Mouse (Mus musculus): Measurements from ENCODE around the gene Lrrc10b. TPM values are rescaled to one million over a fixed set of nuclear protein-coding genes. Genes with fewer than 3 reads are reported as not detected.
A peak's percentile ranks its signal among the peaks of the same experiment; 100 is the strongest.

Gene Lrrc10b
- total and polyA plus RNA-seq, 2 experiments from 2014 or later: 2.3 to 6.2 TPM

GRCm38 (mm10) chr19:10454718-10455436 is 2.4 kb downstream of the Lrrc10b start:
- no peaks in the 10 kb centered on the region for H3K36me3 ChIP-seq (ENCODE audit: insufficient read depth, low read length)
- TF ChIP-seq CTCF (IDR thresholded peaks at IDR 0.05): no peak
- H3K4me2 ChIP-seq (ENCODE audit: low read depth, low read length, poor library complexity, severe bottlenecking): peak overlapping the region; percentile 76; the same call in 1 of the 2 replicates
- H3K27me3 ChIP-seq (ENCODE audit: insufficient read depth, low read length): peaks cover 26% of the 10 kb centered on the region
- no peak overlapping the region for H3K27ac ChIP-seq (ENCODE audit: low read depth, low read length)
- no peak overlapping the region for H3K4me3 ChIP-seq (ENCODE audit: low read depth, low read length)
- ATAC-seq (ENCODE audit: low FRiP score) (no peak), DNase-seq (ENCODE audit: low spot score) (no peak)
- no peaks in the 10 kb centered on the region for H3K9me3 ChIP-seq (ENCODE audit: low read length)
- WGBS: 74% methylated on average over 4 of the region's 4 CpGs
- no peak overlapping the region for H3K9ac ChIP-seq (replicated peaks; ENCODE audit: low read length, poor library complexity, severe bottlenecking)
- H3K4me1 ChIP-seq (ENCODE audit: insufficient read depth, low read length): peaks cover 5% of the 10 kb centered on the region; the same call in 1 of the 2 replicates

- 2% methylated on average over 3 of the region's 3 CpGs for WGBS
- no peaks in the 10 kb centered on the region for H3K4me1 ChIP-seq (ENCODE audit: insufficient read depth, low read length)
- no peaks in the 10 kb centered on the region for H3K9me3 ChIP-seq (ENCODE audit: low read length)
- no peak overlapping the region for H3K27ac ChIP-seq (ENCODE audit: low read depth, low read length)
- ATAC-seq (ENCODE audit: low FRiP score) (peak; percentile 39), DNase-seq (ENCODE audit: low spot score) (peak; percentile 90)
- H3K9ac ChIP-seq (replicated peaks; ENCODE audit: low read length, poor library complexity, severe bottlenecking): no peak overlapping the region
- peaks cover 2% of the 10 kb centered on the region; the same call in 1 of the 2 replicates for H3K27me3 ChIP-seq (ENCODE audit: insufficient read depth, low read length)
- no peak overlapping the region for H3K4me3 ChIP-seq (ENCODE audit: low read depth, low read length)
- peaks cover 28% of the 10 kb centered on the region for H3K36me3 ChIP-seq (ENCODE audit: insufficient read depth, low read length)
- TF ChIP-seq CTCF (IDR thresholded peaks at IDR 0.05): peak; percentile 97
- no peak overlapping the region for H3K4me2 ChIP-seq (ENCODE audit: low read depth, low read length, poor library complexity, severe bottlenecking)
These were observed 7.6 kb downstream of the Lrrc10b start for GRCm38 (mm10) chr19:10449708-10450107.

GRCm38 (mm10) chr19:10449190-10449589 is 8.1 kb downstream of the Lrrc10b start:
- no peak for ATAC-seq (ENCODE audit: low FRiP score)
- Histone ChIP-seq H3K36me3 (ENCODE audit: insufficient read depth, low read length) (peaks cover 34% of the 10 kb centered on the region), H3K27ac (ENCODE audit: low read depth, low read length) (no peak overlapping the region), H3K4me1 (ENCODE audit: insufficient read depth, low read length) (no peaks in the 10 kb centered on the region), H3K4me2 (ENCODE audit: low read depth, low read length, poor library complexity, severe bottlenecking) (no peak overlapping the region), H3K9ac (replicated peaks; ENCODE audit: low read length, poor library complexity, severe bottlenecking) (no peak overlapping the region), H3K9me3 (ENCODE audit: low read length) (no peaks in the 10 kb centered on the region), H3K27me3 (ENCODE audit: insufficient read depth, low read length) (no peaks in the 10 kb centered on the region), H3K4me3 (ENCODE audit: low read depth, low read length) (no peak overlapping the region)
- TF ChIP-seq CTCF (IDR thresholded peaks at IDR 0.05): no peak
- no peak for DNase-seq (ENCODE audit: low spot score)
- WGBS: 80% methylated on average over 6 of the region's 6 CpGs

DNA sequence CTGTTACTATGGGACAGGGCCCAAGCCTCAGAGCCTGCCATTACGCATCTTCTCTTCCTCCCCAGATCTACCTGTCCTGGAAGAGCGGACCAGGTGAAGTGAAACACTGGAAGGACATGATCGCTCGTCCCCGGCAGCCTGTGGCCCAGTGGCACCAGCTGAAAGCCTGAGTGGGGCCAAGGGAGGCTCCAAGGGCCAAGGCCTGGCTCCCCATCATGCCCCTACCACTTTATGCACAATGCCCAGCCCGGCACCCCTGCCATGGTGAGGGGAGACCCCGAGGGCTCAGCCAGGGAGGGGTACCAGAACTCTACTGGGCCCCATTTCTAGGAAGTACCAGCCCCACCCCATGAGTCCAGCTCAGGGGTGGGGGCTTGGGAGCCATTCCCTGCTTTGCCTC is 9.0 kb downstream of the Lrrc10b start:
- peaks cover 43% of the 10 kb centered on the region for H3K36me3 ChIP-seq (ENCODE audit: insufficient read depth, low read length)
- H3K9ac ChIP-seq (replicated peaks; ENCODE audit: low read length, poor library complexity, severe bottlenecking): no peak overlapping the region
- WGBS: 96% methylated on average over 7 of the region's 7 CpGs
- H3K4me1 ChIP-seq (ENCODE audit: insufficient read depth, low read length): no peaks in the 10 kb centered on the region
- no peak for ATAC-seq (ENCODE audit: low FRiP score)
- no peak for DNase-seq (ENCODE audit: low spot score)
- no peaks in the 10 kb centered on the region for H3K27me3 ChIP-seq (ENCODE audit: insufficient read depth, low read length)
- no peak overlapping the region for H3K4me3 ChIP-seq (ENCODE audit: low read depth, low read length)
- H3K4me2 ChIP-seq (ENCODE audit: low read depth, low read length, poor library complexity, severe bottlenecking): no peak overlapping the region
- no peak for TF ChIP-seq CTCF (IDR thresholded peaks at IDR 0.05)
- no peak overlapping the region for H3K27ac ChIP-seq (ENCODE audit: low read depth, low read length)
- H3K9me3 ChIP-seq (ENCODE audit: low read length): no peaks in the 10 kb centered on the region

GRCm38 (mm10) chr19:10444685-10445369 is 12.4 kb downstream of the Lrrc10b start:
- 94% methylated on average over 15 of the region's 15 CpGs for WGBS
- TF ChIP-seq CTCF (IDR thresholded peaks at IDR 0.05): no peak
- Histone ChIP-seq H3K9ac (replicated peaks; ENCODE audit: low read length, poor library complexity, severe bottlenecking) (no peak overlapping the region), H3K4me1 (ENCODE audit: insufficient read depth, low read length) (no peaks in the 10 kb centered on the region), H3K27me3 (ENCODE audit: insufficient read depth, low read length) (no peaks in the 10 kb centered on the region), H3K4me2 (ENCODE audit: low read depth, low read length, poor library complexity, severe bottlenecking) (no peak overlapping the region), H3K27ac (ENCODE audit: low read depth, low read length) (no peak overlapping the region), H3K4me3 (ENCODE audit: low read depth, low read length) (no peak overlapping the region), H3K36me3 (ENCODE audit: insufficient read depth, low read length) (peaks cover 71% of the 10 kb centered on the region), H3K9me3 (ENCODE audit: low read length) (no peaks in the 10 kb centered on the region)
- ATAC-seq (ENCODE audit: low FRiP score): no peak
- no peak for DNase-seq (ENCODE audit: low spot score)

DNA sequence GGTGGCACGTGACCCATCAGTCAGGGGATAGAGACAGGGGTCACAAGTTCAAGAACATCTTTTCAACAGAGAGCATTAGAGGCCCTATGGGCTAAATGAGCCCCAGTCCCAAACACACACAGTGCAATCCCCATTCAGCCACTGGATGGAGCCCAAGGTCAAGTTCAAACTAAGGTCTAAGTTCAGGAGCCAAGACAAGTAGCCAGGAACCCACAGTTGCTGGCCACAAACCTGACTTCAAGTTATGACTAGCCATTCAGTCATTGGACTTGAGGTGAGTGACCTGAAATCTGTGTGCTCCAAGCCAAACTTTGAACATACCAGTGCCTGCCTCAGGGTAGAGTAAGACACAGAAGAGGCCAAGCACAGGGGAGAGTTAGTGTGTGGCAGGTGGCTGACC is 19.8 kb downstream of the Lrrc10b start:
- TF ChIP-seq CTCF (IDR thresholded peaks at IDR 0.05): peak; percentile 48; the same call in 1 of the 2 replicates
- peaks cover 27% of the 10 kb centered on the region for H3K36me3 ChIP-seq (ENCODE audit: insufficient read depth, low read length)
- H3K4me2 ChIP-seq (ENCODE audit: low read depth, low read length, poor library complexity, severe bottlenecking): no peak overlapping the region
- ATAC-seq (ENCODE audit: low FRiP score) (no peak), DNase-seq (ENCODE audit: low spot score) (no peak)
- H3K9ac ChIP-seq (replicated peaks; ENCODE audit: low read length, poor library complexity, severe bottlenecking): no peak overlapping the region
- H3K4me1 ChIP-seq (ENCODE audit: insufficient read depth, low read length): no peaks in the 10 kb centered on the region
- no peak overlapping the region for H3K4me3 ChIP-seq (ENCODE audit: low read depth, low read length)
- H3K9me3 ChIP-seq (ENCODE audit: low read length): no peaks in the 10 kb centered on the region
- H3K27ac ChIP-seq (ENCODE audit: low read depth, low read length): no peak overlapping the region
- no peaks in the 10 kb centered on the region for H3K27me3 ChIP-seq (ENCODE audit: insufficient read depth, low read length)
- WGBS: 58% methylated on average over 1 of the region's 1 CpGs
